ENCODE assay signal across 8 mouse cellular contexts in genomic region chr11:48816281-48816781, GRCm38 (mm10). TPM values are rescaled to one million over a fixed set of nuclear protein-coding genes. Genes with fewer than 3 reads are reported as not detected.
DNase-seq lines count a peak whose midpoint lies in the region; ATAC-seq and TF ChIP-seq lines count a peak whose summit lies in the region.

No protein-coding gene starts in this region.

- peaks cover 45% of the 10 kb centered on the region for H3K36me3 ChIP-seq in E14TG2a.4 (ENCODE audit: insufficient read depth, low read length)
- no peaks in the 10 kb centered on the region for H3K36me3 ChIP-seq in embryonic facial prominence, embryonic 11.5 days (replicated peaks; ENCODE audit: control insufficient read depth, insufficient read depth, low read depth, low read length)

- intact Hi-C loops in heart, postnatal 14 days (cut with DNase I): loop anchor here (5.0 kb wide), 1 partner anchor 386 kb away; the partner anchor contains the start of gene Zfp62

- no peaks in the 10 kb centered on the region for H3K27me3 ChIP-seq in E14TG2a.4 (ENCODE audit: insufficient read depth, low read length)
- no peaks in the 10 kb centered on the region for H3K27me3 ChIP-seq in embryonic facial prominence, embryonic 11.5 days (ENCODE audit: control insufficient read depth, insufficient read depth, low read length)

- peaks cover 44% of the 10 kb centered on the region for H3K4me1 ChIP-seq in E14TG2a.4 (replicated peaks; ENCODE audit: low read depth, low read length)
- no peaks in the 10 kb centered on the region for H3K4me1 ChIP-seq in embryonic facial prominence, embryonic 11.5 days (ENCODE audit: control insufficient read depth, insufficient read depth, low read length)

- peak overlapping the region; percentile 72 for H3K9ac ChIP-seq in embryonic facial prominence, embryonic 11.5 days (replicated peaks; ENCODE audit: low read length)

- H3K4me2 ChIP-seq in embryonic facial prominence, embryonic 11.5 days (ENCODE audit: low read depth, low read length): peak overlapping the region; percentile 65

- TF ChIP-seq CTCF in E14TG2a.4 (conservative IDR thresholded peaks at IDR 0.05; ENCODE audit: low read length): no peak

- H3K9me3 ChIP-seq in E14TG2a.4 (ENCODE audit: low read length): no peaks in the 10 kb centered on the region
- no peaks in the 10 kb centered on the region for H3K9me3 ChIP-seq in embryonic facial prominence, embryonic 11.5 days (replicated peaks; ENCODE audit: control insufficient read depth, low read length)

- H3K4me3 ChIP-seq in E14TG2a.4 (replicated peaks; ENCODE audit: low read length): peak overlapping the region; percentile 93
- H3K4me3 ChIP-seq in embryonic facial prominence, embryonic 11.5 days (ENCODE audit: low read depth, low read length): peak overlapping the region; percentile 82

- 4% methylated on average over 23 of the region's 23 CpGs for WGBS in embryonic facial prominence, embryonic 11.5 days

- no peak overlapping the region for H3K27ac ChIP-seq in embryonic facial prominence, embryonic 11.5 days (replicated peaks; ENCODE audit: low read depth, low read length)

- peak; percentile 59 for DNase-seq in 3T3-L1 (ENCODE audit: low read depth, low spot score)
- peak; percentile 67 for DNase-seq in embryonic facial prominence, embryonic 11.5 days (ENCODE audit: low spot score)
- DNase-seq in heart, postnatal 14 days: peak; percentile 31 to 51
- DNase-seq in layer of hippocampus, adult 9-11 months: peak; percentile 81
- peak; percentile 21 for DNase-seq in lung, postnatal 25 days (ENCODE audit: low spot score)
- DNase-seq in right cerebral cortex, adult 2 months (ENCODE audit: low spot score in 2 of 2): peak; percentile 35 to 45

- ATAC-seq in embryonic facial prominence, embryonic 11.5 days (replicated peaks; ENCODE audit: insufficient number of reproducible peaks, low FRiP score, low TSS enrichment, low read depth): peak; percentile 59
- no peak for ATAC-seq in inflammation-experienced regulatory T-cells, adult 6 months

RNA-seq across cellular contexts. Expression of gene Trim41, which starts 0.8 kb away (rescaled TPM):
- polyA plus RNA-seq in embryonic facial prominence, embryonic 11.5 days (2014; fragmentation: Nextera tagmentation; extraction: Ambion mirVana): 3.2 and 3.8 TPM in 2 replicates
- 10 to 100 TPM; 26.4 to 27.0 TPM for total RNA-seq in heart, postnatal 14 days (2021)
- 1 to 10 TPM; 2.5 to 4.6 (median 3.3) TPM for polyA plus RNA-seq in inflammation-experienced regulatory T-cells, adult 6 months (2017; shearing (Covaris generic))

RNA-seq across cellular contexts. Expression of gene Trim7, which starts 9.6 kb away (rescaled TPM):
- 0.27 and 0.33 TPM in 2 replicates for polyA plus RNA-seq in embryonic facial prominence, embryonic 11.5 days (2014; fragmentation: Nextera tagmentation; extraction: Ambion mirVana)
- total RNA-seq in heart, postnatal 14 days (2021): 10 to 100 TPM; 23.4 to 23.9 TPM
- 1 to 10 TPM in 2 of 3 experiments, under 1 TPM in 1; 0.58 to 2.1 (median 1.1) TPM for polyA plus RNA-seq in inflammation-experienced regulatory T-cells, adult 6 months (2017; shearing (Covaris generic))

RNA-seq across cellular contexts. Expression of gene Gm12184, which starts 10.1 kb away (rescaled TPM):
- 7.7 and 14.0 TPM in 2 replicates for polyA plus RNA-seq in embryonic facial prominence, embryonic 11.5 days (2014; fragmentation: Nextera tagmentation; extraction: Ambion mirVana)
- 1 to 10 TPM; 2.6 to 3.0 TPM for total RNA-seq in heart, postnatal 14 days (2021)
- 1 to 10 TPM; 1.3 to 2.8 (median 2.5) TPM for polyA plus RNA-seq in inflammation-experienced regulatory T-cells, adult 6 months (2017; shearing (Covaris generic))

RNA-seq across cellular contexts. Expression of gene Rack1, which starts 16.2 kb away (rescaled TPM):
- polyA plus RNA-seq in embryonic facial prominence, embryonic 11.5 days (2014; fragmentation: Nextera tagmentation; extraction: Ambion mirVana): 755 and 775 TPM in 2 replicates
- 100 to 1,000 TPM; 400 to 478 TPM for total RNA-seq in heart, postnatal 14 days (2021)
- 1,000 to 10,000 TPM; 1,163 to 1,603 (median 1,351) TPM for polyA plus RNA-seq in inflammation-experienced regulatory T-cells, adult 6 months (2017; shearing (Covaris generic))

RNA-seq across cellular contexts. Expression of gene Irgm1, which starts 55.2 kb away (rescaled TPM):
- polyA plus RNA-seq in embryonic facial prominence, embryonic 11.5 days (2014; fragmentation: Nextera tagmentation; extraction: Ambion mirVana): 2.0 and 2.8 TPM in 2 replicates
- 1 to 10 TPM; 7.1 to 7.2 TPM for total RNA-seq in heart, postnatal 14 days (2021)
- polyA plus RNA-seq in inflammation-experienced regulatory T-cells, adult 6 months (2017; shearing (Covaris generic)): 100 to 1,000 TPM; 172 to 210 (median 188) TPM

Comparison
In these comparisons a context has a peak if more than half of its experiments do, and no peak if none do; other contexts are left out.
1. DNase-seq: peak in every context shown above with its lines; median percentile 81 in layer of hippocampus, adult 9-11 months; 67 in embryonic facial prominence, embryonic 11.5 days; 59 in 3T3-L1; 41 in heart, postnatal 14 days; 40 in right cerebral cortex, adult 2 months; 21 in lung, postnatal 25 days.